Mouse (Mus musculus) bone marrow, adult 2 months (tissue): ENCODE measurements around the gene Serinc1. TPM values are rescaled to one million over a fixed set of nuclear protein-coding genes. Genes with fewer than 3 reads are reported as not detected.
"Not testable (repeated sequence)": the region's sequence is repeated elsewhere in the genome, so short reads cannot be mapped to it uniquely, and the experiment has no call there.

Experiments
- H3K27ac ChIP-seq: fragments of 200-500 bp; 2 replicates; pipeline ENCODE4 v1.5.1; 2012; ENCODE audit warnings: low read depth, mild to moderate bottlenecking, control low read depth, inconsistent platforms, low read length; ENCODE audit not compliant: control insufficient read depth, poor library complexity, insufficient read depth
- H3K4me1 ChIP-seq: fragments of 200-500 bp; 2 replicates; pipeline ENCODE4 v1.6.1; 2011; ENCODE audit warnings: low read length; ENCODE audit not compliant: control insufficient read depth, insufficient read depth
- H3K4me3 ChIP-seq: fragments of 200-500 bp; replicated peaks from 2 replicates; pipeline ENCODE3; 2011; ENCODE audit warnings: mild to moderate bottlenecking, low read depth, low read length, control low read depth; ENCODE audit not compliant: control insufficient read depth
- CTCF ChIP-seq: fragments of 200-500 bp; IDR thresholded peaks from 2 replicates; pipeline ENCODE4 v1.5.1; 2011; ENCODE audit warnings: low read length, control low read depth; ENCODE audit not compliant: control insufficient read depth, insufficient read depth
- POLR2A ChIP-seq: fragments of 200-500 bp; IDR thresholded peaks from 2 replicates; pipeline ENCODE4 v1.6.1; 2011; ENCODE audit warnings: low read depth, mild to moderate bottlenecking, control low read depth, low read length, borderline replicate concordance; ENCODE audit not compliant: control insufficient read depth
- WGBS: fragments of 180-500 bp; shearing (Covaris S2); methylation state at CpG from one replicate; pipeline ENCODE4 v1.1.7; 2018; 5-methylcytosine and 5-hydroxymethylcytosine counted together
- polyA plus RNA-seq: library from polyadenylated mRNA; stranded (reverse); fragments of >200 nt; gene quantifications from 2 replicates; pipeline ENCODE4 v1.2.4, GENCODE M21; 2011; ENCODE audit warnings: low replicate concordance; ENCODE audit not compliant: missing spikeins, insufficient read depth, insufficient read length

Serinc1 gene
- polyA plus RNA-seq, 1 experiment: 30.6 TPM

DNA sequence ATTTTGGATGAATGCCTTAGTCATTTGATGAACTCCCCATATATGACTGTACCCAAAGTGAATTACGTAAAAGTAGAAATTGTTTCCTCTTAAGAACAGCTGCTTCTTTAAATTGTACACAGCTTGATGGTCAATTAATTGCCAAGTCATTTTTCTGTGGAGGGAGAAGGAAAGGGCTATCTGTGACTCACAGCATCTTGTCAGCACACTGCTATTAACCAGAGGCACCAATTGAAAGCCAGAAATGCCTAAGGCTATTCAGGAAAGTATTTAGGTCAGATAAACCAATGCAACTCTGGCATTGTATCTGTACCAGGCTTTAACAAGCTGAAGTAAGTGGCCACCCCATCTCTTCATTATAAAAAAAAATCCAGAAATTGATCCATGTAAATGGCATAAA, 21.4 kb upstream of the Serinc1 start:
- no peak overlapping the region for H3K4me3 ChIP-seq
- H3K4me1 ChIP-seq: no peaks in the 10 kb centered on the region
- no peak overlapping the region for H3K27ac ChIP-seq
- 71% methylated on average over 1 of the region's 1 CpGs for WGBS
- TF ChIP-seq POLR2A (no peak), CTCF (no peak)

- WGBS: 84% methylated on average over 4 of the region's 4 CpGs
- no peak for TF ChIP-seq POLR2A
- no peak for TF ChIP-seq CTCF
- Histone ChIP-seq H3K4me1 (no peaks in the 10 kb centered on the region; the same call in 1 of the 2 replicates), H3K27ac (no peak overlapping the region), H3K4me3 (no peak overlapping the region)
Measured at GRCm38 (mm10) chr10:57549631-57550030, 17.3 kb upstream of the Serinc1 start.

DNA sequence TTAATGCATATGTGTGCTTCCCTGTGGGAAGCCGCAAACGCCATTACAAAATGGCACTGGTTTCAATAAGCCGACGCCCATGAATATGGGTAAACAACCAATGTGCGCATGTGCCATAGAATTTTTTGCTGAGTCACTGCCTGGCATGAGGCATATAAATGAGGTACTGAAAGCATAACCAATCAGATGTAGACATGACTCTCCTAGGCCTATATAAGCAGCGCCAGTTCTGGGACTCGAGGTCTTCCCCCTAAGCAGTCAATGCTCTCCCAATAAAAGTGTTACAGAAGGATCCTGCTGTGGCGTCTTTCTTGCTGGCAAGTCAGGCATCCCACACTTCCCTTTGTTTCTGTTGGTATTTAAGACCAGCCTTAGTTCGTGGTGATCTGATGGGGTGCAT, 11.6 kb upstream of the Serinc1 start:
- not testable (repeated sequence) for H3K27ac ChIP-seq, H3K4me1 ChIP-seq, H3K4me3 ChIP-seq
- 88% methylated on average over 9 of the region's 9 CpGs for WGBS

DNA sequence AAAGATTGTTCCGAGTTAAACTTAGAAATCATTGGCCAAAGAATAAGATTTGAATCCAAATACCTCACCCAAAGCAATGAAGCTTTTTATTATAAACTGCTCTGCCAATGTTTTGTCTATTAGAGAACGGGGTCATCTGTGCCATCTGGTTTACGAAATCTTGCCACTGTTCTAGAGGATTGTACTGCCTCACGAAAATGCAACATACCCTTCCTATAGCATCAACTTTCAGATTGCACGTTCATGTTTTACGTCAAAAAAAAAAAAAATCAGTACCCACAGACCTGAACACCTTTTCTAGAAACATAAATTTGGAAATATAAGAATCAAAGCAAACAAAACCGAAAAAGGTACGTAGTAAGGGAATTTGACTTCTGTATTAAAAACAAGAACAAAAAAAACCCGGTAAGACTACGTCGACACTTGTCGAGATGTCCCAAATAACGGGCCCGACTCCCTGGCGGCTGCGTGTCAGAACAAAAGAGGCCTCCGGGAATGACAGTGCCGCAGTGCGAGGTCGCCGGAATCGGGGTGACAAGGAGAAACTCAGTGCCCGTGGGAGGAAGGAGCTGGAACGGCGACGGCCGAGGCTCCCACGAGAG, 613 bp downstream of the Serinc1 start:
- TF ChIP-seq CTCF (no peak), POLR2A (no peak)
- H3K4me1 ChIP-seq: no peaks in the 10 kb centered on the region
- H3K27ac ChIP-seq: peak overlapping the region; percentile 98
- 2% methylated on average over 28 of the region's 28 CpGs for WGBS
- peak overlapping the region; percentile 93 for H3K4me3 ChIP-seq

GRCm38 (mm10) chr10:57531076-57531475, 1.3 kb downstream of the Serinc1 start:
- Histone ChIP-seq H3K4me3 (peak overlapping the region; percentile 51), H3K4me1 (no peaks in the 10 kb centered on the region), H3K27ac (no peak overlapping the region)
- 48% methylated on average over 2 of the region's 2 CpGs for WGBS
- TF ChIP-seq POLR2A: no peak

DNA sequence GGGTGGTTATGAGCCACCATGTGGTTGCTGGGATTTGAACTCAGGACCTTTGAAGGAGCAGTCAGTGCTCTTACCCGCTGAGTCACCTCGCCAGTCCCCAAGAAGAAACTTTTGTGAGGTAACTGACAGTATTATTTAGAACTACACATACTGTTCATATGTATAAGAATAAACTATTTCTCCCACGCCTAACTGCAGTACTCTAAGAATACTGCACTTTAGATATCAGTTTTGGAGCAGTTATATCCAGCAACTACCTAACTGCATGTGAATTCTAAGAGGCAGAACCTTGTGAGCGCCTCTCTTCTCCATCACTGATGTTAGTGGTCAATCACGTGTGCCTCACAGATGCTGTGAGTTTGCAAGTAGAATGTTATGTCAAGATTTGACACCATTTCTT, 5.9 kb downstream of the Serinc1 start:
- Histone ChIP-seq H3K27ac (no peak overlapping the region), H3K4me3 (no peak overlapping the region), H3K4me1 (no peaks in the 10 kb centered on the region)
- WGBS: 87% methylated on average over 5 of the region's 5 CpGs
- no peak for TF ChIP-seq CTCF
- no peak for TF ChIP-seq POLR2A

DNA sequence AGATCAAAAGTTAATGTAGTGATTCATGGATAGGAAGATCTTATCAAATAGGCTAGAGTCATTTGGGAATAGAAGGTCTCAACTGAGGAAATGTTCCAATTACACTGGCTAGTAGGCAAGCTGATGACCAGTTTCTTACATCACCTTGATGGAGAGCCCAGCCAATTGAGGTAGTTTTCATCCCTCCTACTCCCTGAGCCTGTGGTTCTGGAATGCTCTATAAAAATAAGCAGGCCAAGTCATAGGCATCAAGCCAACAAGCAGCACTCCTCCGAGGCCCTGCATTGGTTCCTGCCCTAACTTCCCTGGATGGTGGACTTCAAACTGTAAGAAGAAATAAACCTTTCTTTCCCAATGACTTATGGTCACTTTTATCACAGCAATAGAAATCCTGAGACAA, 17.1 kb downstream of the Serinc1 start:
- no peaks in the 10 kb centered on the region for H3K4me1 ChIP-seq
- 93% methylated on average over 1 of the region's 1 CpGs for WGBS
- H3K27ac ChIP-seq: no peak overlapping the region
- TF ChIP-seq CTCF (no peak), POLR2A (no peak)
- no peak overlapping the region for H3K4me3 ChIP-seq

DNA sequence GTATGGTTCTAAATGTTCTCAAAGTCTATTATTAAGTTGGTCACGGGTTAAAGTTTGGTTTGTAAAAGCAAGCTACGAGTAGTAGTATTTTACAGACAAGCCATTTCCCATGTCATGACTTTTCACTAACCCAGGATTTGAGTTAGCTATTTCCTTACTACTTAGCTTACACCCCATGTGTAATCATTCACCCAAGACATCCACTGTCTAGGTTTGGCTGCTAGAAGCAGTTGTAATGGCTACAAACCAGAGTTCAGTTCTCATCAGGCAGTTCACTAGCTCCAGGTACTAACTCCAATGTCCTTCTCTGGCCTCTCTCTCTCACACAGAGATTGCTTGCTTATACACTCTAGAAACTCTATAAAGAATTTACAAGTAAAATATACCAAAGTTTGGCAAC, 17.7 kb downstream of the Serinc1 start:
- no peaks in the 10 kb centered on the region for H3K4me1 ChIP-seq
- no peak overlapping the region for H3K4me3 ChIP-seq
- TF ChIP-seq POLR2A: no peak
- no peak for TF ChIP-seq CTCF
- H3K27ac ChIP-seq: no peak overlapping the region
- 93% methylated on average over 2 of the region's 2 CpGs for WGBS

DNA sequence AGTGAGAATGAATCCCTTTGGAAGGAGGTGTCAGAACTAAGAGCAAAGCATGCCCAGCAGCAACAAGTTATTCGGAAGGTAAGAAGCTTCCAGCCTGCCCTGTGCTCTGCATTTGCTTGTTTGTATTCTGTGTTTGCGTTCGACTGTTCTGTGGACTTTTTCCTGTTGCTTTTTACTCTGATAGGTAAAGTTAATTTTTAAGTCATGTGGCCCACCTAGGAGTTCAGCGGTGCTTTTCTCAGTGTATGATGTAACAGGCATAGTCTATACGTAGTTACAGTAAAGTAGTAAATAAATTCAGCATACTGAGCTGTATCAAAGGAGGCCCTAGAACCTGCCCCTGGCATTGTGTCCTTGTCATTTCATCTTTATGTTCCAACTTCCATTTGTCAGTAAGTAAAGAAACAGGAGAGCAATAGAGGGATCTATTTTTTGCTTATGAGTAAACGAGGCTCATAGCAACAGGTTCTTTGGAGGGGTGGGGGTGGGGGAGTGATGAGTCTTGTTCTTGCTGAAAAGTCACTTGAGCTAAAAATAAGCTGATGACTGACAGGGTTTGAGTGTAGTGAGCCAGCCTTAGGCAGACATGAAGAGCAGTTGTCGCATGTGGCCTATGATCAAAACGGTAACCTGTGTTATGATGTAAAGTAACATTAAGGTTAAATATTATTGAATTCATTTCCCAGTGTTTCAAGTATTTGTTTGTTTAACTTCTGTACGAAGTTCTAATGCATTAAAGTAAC, 32.7 kb downstream of the Serinc1 start:
- 84% methylated on average over 9 of the region's 9 CpGs for WGBS
- TF ChIP-seq POLR2A (no peak), CTCF (no peak)
- Histone ChIP-seq H3K4me1 (no peaks in the 10 kb centered on the region), H3K27ac (no peak overlapping the region), H3K4me3 (no peak overlapping the region)
